Mouse (Mus musculus): ENCODE measurements around the gene Vps4a.

DNA sequence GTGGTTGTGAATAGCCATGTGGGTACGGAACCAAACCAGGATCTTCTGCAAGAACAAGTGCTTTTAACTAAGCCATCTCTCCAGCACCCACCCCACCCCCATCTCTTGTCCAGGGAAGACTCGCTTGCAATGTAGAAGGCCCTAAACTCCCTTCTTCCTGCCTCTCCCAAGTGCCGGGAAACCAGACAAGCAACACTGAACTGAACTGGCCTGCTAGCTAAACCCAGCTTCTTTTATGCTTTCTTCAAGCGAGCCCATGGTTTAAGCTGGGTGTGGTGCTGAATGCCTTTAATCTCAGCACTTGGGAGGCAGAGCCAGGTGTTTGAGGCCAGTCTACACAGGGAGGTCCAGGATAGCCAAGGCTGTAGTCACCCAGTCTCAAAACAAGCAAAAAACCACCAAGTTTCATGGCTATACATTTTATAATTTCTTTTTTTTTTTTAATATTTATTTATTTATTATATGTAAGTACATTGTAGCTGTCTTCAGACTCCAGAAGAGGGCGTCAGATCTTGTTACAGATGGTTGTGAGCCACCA, 57.6 kb downstream of the Vps4a start:
- TF ChIP-seq CTCF (IDR thresholded peaks at IDR 0.05; ENCODE audit: extremely low read depth, insufficient read length, insufficient replicate concordance, low read depth, low read length) = no peak
- no peak for TF ChIP-seq POLR2A (IDR thresholded peaks at IDR 0.05; ENCODE audit: low read depth, low read length)

Data from small intestine, adult 2 months (tissue).